ENCODE assay signal across 11 mouse cellular contexts in the genomic region with DNA sequence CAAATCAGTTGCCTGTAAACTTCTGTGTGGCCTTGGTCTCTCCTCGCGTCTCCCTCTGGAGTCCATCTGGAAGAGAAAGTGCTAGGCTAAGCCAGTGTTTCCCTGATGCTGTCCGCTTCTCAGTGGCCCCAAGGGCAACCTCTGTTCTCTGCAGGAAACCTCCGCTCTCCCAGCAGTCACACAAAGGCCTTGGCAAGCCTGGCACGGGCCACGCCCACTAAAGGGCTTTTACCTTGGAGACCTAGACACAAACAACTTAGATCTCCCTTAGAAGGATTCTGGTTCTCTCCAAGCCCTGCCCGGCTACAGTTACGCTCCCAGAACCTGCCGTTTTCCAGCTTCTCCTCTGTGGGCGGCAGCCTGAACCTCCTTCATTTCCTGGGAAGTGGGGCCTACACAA. TPM values are rescaled to one million over a fixed set of nuclear protein-coding genes. Genes with fewer than 3 reads are reported as not detected.
A peak's percentile ranks its signal among the peaks of the same experiment; 100 is the strongest.
DNase-seq lines count a peak whose midpoint lies in the region; ATAC-seq and TF ChIP-seq lines count a peak whose summit lies in the region.
"Had no signal": no experiment of that assay in that cellular context is flagged by ENCODE, and none has a peak within 500 bp of the region (broad histone marks: within the 10 kb centered on the region; RNA-seq: fewer than 3 reads in every experiment).

No protein-coding gene starts in this region.

- DNase-seq in heart, postnatal 0 days (ENCODE audit: low spot score), result no peak
- DNase-seq in heart, postnatal 25 days (ENCODE audit: low spot score), result no peak
- DNase-seq in adrenal gland, postnatal 36 days, result peak; percentile 72 to 79
- no peak for DNase-seq in cerebellum, adult 11-12 months
- no peak for DNase-seq in cerebellum, adult 9-11 months
- DNase-seq in left cerebral cortex, adult 9 months (ENCODE audit: low spot score in 2 of 2), result no peak

- peak overlapping the region; percentile 3; the same call in 1 of the 2 replicates for H3K27ac ChIP-seq in heart, postnatal 0 days (ENCODE audit: low read depth)
- no peak overlapping the region for H3K27ac ChIP-seq in ES-Bruce4 (ENCODE audit: insufficient read depth, low read length)
- H3K27ac ChIP-seq in limb, embryonic 15.5 days, result peak overlapping the region; percentile 43

- no peak for TF ChIP-seq EP300 in heart, postnatal 0 days (IDR thresholded peaks at IDR 0.05; ENCODE audit: low read depth)
- no peak for TF ChIP-seq EP300 in ES-Bruce4 (IDR thresholded peaks at IDR 0.05; ENCODE audit: insufficient read depth, low read depth, low read length)

- TF ChIP-seq POLR2A in ES-Bruce4 (IDR thresholded peaks at IDR 0.05; ENCODE audit: insufficient read depth, low read length), result no peak

- intact Hi-C loops in heart, postnatal 25 days (cut with DNase I), result no loop called here

- no peak overlapping the region for H3K4me3 ChIP-seq in heart, postnatal 0 days (ENCODE audit: low read depth, low read length)
- no peak overlapping the region for H3K4me3 ChIP-seq in ES-Bruce4 (ENCODE audit: low read depth, low read length)
- H3K4me3 ChIP-seq in limb, embryonic 15.5 days, result no peak overlapping the region

- no peak for TF ChIP-seq CTCF in heart, postnatal 0 days (IDR thresholded peaks at IDR 0.05; ENCODE audit: low read depth)
- no peak for TF ChIP-seq CTCF in ES-Bruce4 (IDR thresholded peaks at IDR 0.05; ENCODE audit: low read depth, low read length)

- H3K4me2 ChIP-seq in heart, postnatal 0 days (ENCODE audit: low read depth, low read length), result no peak overlapping the region
- no peak overlapping the region for H3K4me2 ChIP-seq in limb, embryonic 15.5 days

- H3K27me3 ChIP-seq in heart, postnatal 0 days (ENCODE audit: control insufficient read depth, insufficient read depth, low read length), result no peaks in the 10 kb centered on the region
- no peaks in the 10 kb centered on the region for H3K27me3 ChIP-seq in ES-Bruce4 (ENCODE audit: control insufficient read depth, insufficient read depth, low read length, poor library complexity, severe bottlenecking)
- no peaks in the 10 kb centered on the region for H3K27me3 ChIP-seq in limb, embryonic 15.5 days

- 51% methylated on average over 10 of the region's 10 CpGs for WGBS in heart, postnatal 0 days
- WGBS in limb, embryonic 15.5 days, result 31% methylated on average over 10 of the region's 10 CpGs

- no peak for ATAC-seq in heart, postnatal 0 days (ENCODE audit: insufficient read depth, low read depth)
- ATAC-seq in limb, embryonic 15.5 days (ENCODE audit: insufficient number of reproducible peaks, low FRiP score, low TSS enrichment, low read depth), result no peak

- H3K9me3 ChIP-seq in heart, postnatal 0 days (replicated peaks; ENCODE audit: control insufficient read depth, low read length), result no peaks in the 10 kb centered on the region
- H3K9me3 ChIP-seq in ES-Bruce4 (replicated peaks; ENCODE audit: control insufficient read depth, insufficient read depth, low read length, poor library complexity, severe bottlenecking), result no peaks in the 10 kb centered on the region
- no peaks in the 10 kb centered on the region for H3K9me3 ChIP-seq in limb, embryonic 15.5 days
- H3K9me3 ChIP-seq: G1E had no signal

- 0 out of 2 replicates have a peak overlapping the region, but pooled peaks have one; percentile 40 for H3K9ac ChIP-seq in heart, postnatal 0 days (replicated peaks; ENCODE audit: low read depth, low read length)
- 0 out of 2 replicates have a peak overlapping the region, but pooled peaks have one; percentile 1 for H3K9ac ChIP-seq in ES-Bruce4 (ENCODE audit: low read depth, poor library complexity, severe bottlenecking)
- H3K9ac ChIP-seq in limb, embryonic 15.5 days, result no peak overlapping the region

- peaks cover 13% of the 10 kb centered on the region; the same call in 1 of the 2 replicates for H3K4me1 ChIP-seq in heart, postnatal 0 days (ENCODE audit: control insufficient read depth, insufficient read depth)
- H3K4me1 ChIP-seq in ES-Bruce4 (ENCODE audit: control insufficient read depth, insufficient read depth, low read length), result peaks cover 7% of the 10 kb centered on the region
- peaks cover 11% of the 10 kb centered on the region; the same call in 1 of the 2 replicates for H3K4me1 ChIP-seq in limb, embryonic 15.5 days

- no peaks in the 10 kb centered on the region for H3K36me3 ChIP-seq in heart, postnatal 0 days (replicated peaks; ENCODE audit: control insufficient read depth, insufficient read depth, low read length)
- H3K36me3 ChIP-seq in ES-Bruce4 (ENCODE audit: control insufficient read depth, insufficient read depth, low read length, poor library complexity, severe bottlenecking), result no peaks in the 10 kb centered on the region
- no peaks in the 10 kb centered on the region for H3K36me3 ChIP-seq in limb, embryonic 15.5 days
- H3K36me3 ChIP-seq: G1E had no signal

RNA-seq across cellular contexts. Expression of a gene that starts 5.0 kb away (rescaled TPM):
- total RNA-seq in heart, postnatal 0 days (2014; rRNA removed; ENCODE audit: low replicate concordance), result 0.31 TPM in 1 of 2 replicates, not detected in the other
- polyA plus RNA-seq in heart, postnatal 0 days (2015; fragmentation: Nextera tagmentation; extraction: Ambion mirVana), result not detected in 2 replicates
- not detected for total RNA-seq in heart, postnatal 25 days (2021)
- not detected in 2 replicates for polyA plus RNA-seq in ES-Bruce4 (2011; ENCODE audit: insufficient read depth, insufficient read length, low read depth, missing spikeins)
- not detected for total RNA-seq in adrenal gland, postnatal 36 days (2021)
- polyA plus RNA-seq in limb, embryonic 15.5 days (2015; fragmentation: Nextera tagmentation; extraction: Ambion mirVana), result not detected in 2 replicates
- total RNA-seq: G1E; heart, postnatal 10 days; left cerebral cortex, postnatal 25 days had no signal
- polyA plus RNA-seq: G1E had no signal

RNA-seq across cellular contexts. Expression of a gene that starts 5.1 kb away (rescaled TPM):
- total RNA-seq in heart, postnatal 0 days (2014; rRNA removed; ENCODE audit: low replicate concordance), result not detected in 2 replicates
- polyA plus RNA-seq in heart, postnatal 0 days (2015; fragmentation: Nextera tagmentation; extraction: Ambion mirVana), result not detected in 2 replicates
- not detected for total RNA-seq in heart, postnatal 25 days (2021)
- not detected in 2 replicates for polyA plus RNA-seq in ES-Bruce4 (2011; ENCODE audit: insufficient read depth, insufficient read length, low read depth, missing spikeins)
- total RNA-seq in adrenal gland, postnatal 36 days (2021), result not detected
- polyA plus RNA-seq in limb, embryonic 15.5 days (2015; fragmentation: Nextera tagmentation; extraction: Ambion mirVana), result not detected in 2 replicates
- total RNA-seq: heart, postnatal 10 days; left cerebral cortex, postnatal 25 days had no signal
- polyA plus RNA-seq: G1E had no signal

Comparison
In these comparisons a context has a peak if more than half of its experiments do, and no peak if none do; other contexts are left out.
1. DNase-seq: peak in adrenal gland, postnatal 36 days (2 of 2); none in heart, postnatal 0 days (single experiment), heart, postnatal 25 days (single experiment), cerebellum, adult 11-12 months (single experiment), cerebellum, adult 9-11 months (single experiment) and left cerebral cortex, adult 9 months (0 of 2).